Mouse (Mus musculus): ENCODE data around the gene Treml2. TPM values are rescaled to one million over a fixed set of nuclear protein-coding genes. Genes with fewer than 3 reads are reported as not detected.

Treml2 gene
- polyA plus RNA-seq, 1 experiment: 0.56 TPM

GRCm38 (mm10) chr17:48360462-48360861, 61.2 kb downstream of the Treml2 start:
- Histone ChIP-seq H3K4me3 (ENCODE audit: insufficient read depth, low read length) (no peak overlapping the region), H3K4me1 (ENCODE audit: control insufficient read depth, insufficient read depth, low read length) (peaks cover 10% of the 10 kb centered on the region), H3K27ac (ENCODE audit: insufficient read depth, low read depth, low read length) (no peak overlapping the region)
- TF ChIP-seq CTCF (IDR thresholded peaks at IDR 0.05; ENCODE audit: low read depth, low read length) (no peak), POLR2A (IDR thresholded peaks at IDR 0.05; ENCODE audit: borderline replicate concordance, low read depth, low read length) (no peak)

Other genes with a start within 250 kb of the Treml2 start
- not detected in 2 replicates for gene 1700067P10Rik, start 210.2 kb upstream of the Treml2 start, polyA plus RNA-seq (2012; ENCODE audit: insufficient read depth, insufficient read length, missing spikeins)
- gene 9830107B12Rik, start 153.2 kb upstream of the Treml2 start, polyA plus RNA-seq (2012; ENCODE audit: insufficient read depth, insufficient read length, missing spikeins): not detected in 2 replicates
- 11.0 and 14.9 TPM in 2 replicates for gene A530064D06Rik, start 132.2 kb upstream of the Treml2 start, polyA plus RNA-seq (2012; ENCODE audit: insufficient read depth, insufficient read length, missing spikeins)
- not detected in 2 replicates for gene Trem1, start 66.7 kb upstream of the Treml2 start, polyA plus RNA-seq (2012; ENCODE audit: insufficient read depth, insufficient read length, missing spikeins)
- not detected in 2 replicates for gene Trem3, start 51.7 kb upstream of the Treml2 start, polyA plus RNA-seq (2012; ENCODE audit: insufficient read depth, insufficient read length, missing spikeins)
- gene Treml4, start 35.2 kb upstream of the Treml2 start, polyA plus RNA-seq (2012; ENCODE audit: insufficient read depth, insufficient read length, missing spikeins): 0.45 and 0.63 TPM in 2 replicates
- 18.8 and 19.0 TPM in 2 replicates for gene B430306N03Rik, start 16.6 kb downstream of the Treml2 start, polyA plus RNA-seq (2012; ENCODE audit: insufficient read depth, insufficient read length, missing spikeins)
- gene Trem2, start 46.9 kb downstream of the Treml2 start, polyA plus RNA-seq (2012; ENCODE audit: insufficient read depth, insufficient read length, missing spikeins): 859 and 887 TPM in 2 replicates
- gene Treml1, start 60.4 kb downstream of the Treml2 start, polyA plus RNA-seq (2012; ENCODE audit: insufficient read depth, insufficient read length, missing spikeins): 7.6 TPM in 2 replicates
- 62.7 and 63.7 TPM in 2 replicates for gene Nfya, start 110.4 kb downstream of the Treml2 start, polyA plus RNA-seq (2012; ENCODE audit: insufficient read depth, insufficient read length, missing spikeins)
- gene Oard1, start 110.5 kb downstream of the Treml2 start, polyA plus RNA-seq (2012; ENCODE audit: insufficient read depth, insufficient read length, missing spikeins): 29.3 and 38.4 TPM in 2 replicates
- gene Apobec2, start 133.4 kb downstream of the Treml2 start, polyA plus RNA-seq (2012; ENCODE audit: insufficient read depth, insufficient read length, missing spikeins): not detected in 2 replicates
- not detected in 2 replicates for gene Tspo2, start 152.0 kb downstream of the Treml2 start, polyA plus RNA-seq (2012; ENCODE audit: insufficient read depth, insufficient read length, missing spikeins)
- gene Unc5cl, start 155.4 kb downstream of the Treml2 start, polyA plus RNA-seq (2012; ENCODE audit: insufficient read depth, insufficient read length, missing spikeins): not detected in 2 replicates